Mouse (Mus musculus) spleen, adult 12 weeks (tissue): ENCODE data around the gene Mllt6.

Experiments used
- DNase-seq: peaks from one replicate; pipeline ENCODE4 v3.0.0; 2022; ENCODE audit warnings: low spot score

The Mllt6 gene

GRCm38 (mm10) chr11:97669268-97669667, 6.1 kb downstream of the Mllt6 start:
- DNase-seq = no peak

DNA sequence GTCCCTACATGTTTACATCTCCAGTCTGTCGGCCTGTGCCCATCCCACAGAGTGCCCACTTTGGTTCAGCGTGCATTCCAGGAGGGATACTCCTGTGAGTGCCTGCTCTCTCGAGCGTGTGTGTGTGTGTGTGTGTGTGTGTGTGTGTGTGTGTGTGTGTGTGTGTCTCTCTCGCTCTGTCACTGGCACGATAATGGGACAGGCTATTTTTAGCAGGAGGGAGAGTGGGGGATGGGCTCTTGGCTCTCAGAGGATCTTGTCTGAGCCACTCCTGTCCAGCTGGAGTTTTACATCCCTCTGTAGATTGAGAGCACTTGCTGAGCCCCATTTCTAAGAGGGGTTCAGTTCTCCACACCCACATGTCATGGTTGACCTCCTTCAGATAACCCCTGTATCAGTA, 6.6 kb downstream of the Mllt6 start:
- no peak for DNase-seq

DNA sequence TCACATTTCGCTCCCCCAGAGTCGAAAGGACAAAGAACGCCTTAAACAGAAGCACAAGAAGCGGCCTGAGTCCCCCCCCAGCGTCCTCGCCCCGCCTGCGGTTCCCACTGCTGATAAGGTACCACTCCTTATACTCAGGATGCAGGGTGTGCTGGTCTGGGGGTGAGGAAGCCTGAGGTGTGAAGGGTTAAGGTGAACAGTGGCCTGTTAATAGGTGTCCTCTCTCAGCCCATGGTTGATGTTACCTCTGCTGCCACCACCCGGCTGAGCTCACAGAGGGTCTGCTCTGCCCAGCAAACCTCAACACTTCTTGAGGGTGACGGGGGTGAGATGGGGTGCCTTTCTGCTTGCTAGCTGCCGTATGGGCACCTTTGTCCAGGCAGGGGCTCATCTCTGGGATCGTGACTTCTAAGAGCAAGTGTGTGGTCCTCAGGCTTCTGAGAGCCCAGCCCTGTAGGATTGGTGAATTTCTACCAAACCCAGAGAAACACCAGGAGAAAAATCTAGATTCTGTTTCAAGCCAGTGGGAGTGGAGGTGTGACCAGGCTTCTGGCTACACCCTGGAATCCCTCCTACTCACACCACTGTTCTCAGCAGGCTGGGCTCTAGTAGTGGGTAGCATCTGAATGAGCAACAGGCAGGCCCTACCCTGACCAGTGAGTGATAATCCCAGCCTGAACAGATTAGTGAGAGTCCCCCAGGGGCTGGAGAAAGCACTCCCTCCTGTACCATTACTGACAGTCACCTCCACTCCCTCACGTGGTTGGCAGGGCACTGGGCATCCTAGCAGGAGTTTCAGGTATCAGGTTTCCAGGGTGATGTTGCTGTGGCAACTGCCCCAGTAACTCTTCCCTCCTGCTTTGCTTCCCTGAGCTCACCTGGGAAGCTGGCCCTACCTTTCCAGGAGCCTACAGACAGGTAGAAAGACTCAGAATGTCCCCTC, 7.3 kb downstream of the Mllt6 start:
- no peak for DNase-seq

GRCm38 (mm10) chr11:97671177-97671527, 7.9 kb downstream of the Mllt6 start:
- no peak for DNase-seq

DNA sequence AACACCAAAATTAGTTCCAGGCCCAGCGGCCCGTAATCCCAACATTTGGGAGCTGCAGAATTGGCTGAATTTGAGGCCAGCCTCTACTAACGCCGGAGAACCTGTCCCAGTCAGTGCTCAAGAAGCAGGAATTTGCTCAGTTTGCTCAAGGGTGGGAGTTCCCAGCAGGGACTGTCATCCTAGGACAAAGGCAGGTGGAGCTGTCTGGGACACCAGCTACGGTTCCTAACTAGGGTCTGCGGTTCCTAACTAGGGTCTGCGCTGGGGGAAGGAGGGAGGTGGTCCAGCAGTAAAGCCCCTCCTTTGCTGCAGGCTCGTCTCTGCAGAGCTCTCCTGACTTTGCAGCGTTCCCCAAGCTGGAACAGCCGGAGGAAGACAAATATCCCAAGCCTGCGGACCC, 9.9 kb downstream of the Mllt6 start:
- DNase-seq = no peak

DNA sequence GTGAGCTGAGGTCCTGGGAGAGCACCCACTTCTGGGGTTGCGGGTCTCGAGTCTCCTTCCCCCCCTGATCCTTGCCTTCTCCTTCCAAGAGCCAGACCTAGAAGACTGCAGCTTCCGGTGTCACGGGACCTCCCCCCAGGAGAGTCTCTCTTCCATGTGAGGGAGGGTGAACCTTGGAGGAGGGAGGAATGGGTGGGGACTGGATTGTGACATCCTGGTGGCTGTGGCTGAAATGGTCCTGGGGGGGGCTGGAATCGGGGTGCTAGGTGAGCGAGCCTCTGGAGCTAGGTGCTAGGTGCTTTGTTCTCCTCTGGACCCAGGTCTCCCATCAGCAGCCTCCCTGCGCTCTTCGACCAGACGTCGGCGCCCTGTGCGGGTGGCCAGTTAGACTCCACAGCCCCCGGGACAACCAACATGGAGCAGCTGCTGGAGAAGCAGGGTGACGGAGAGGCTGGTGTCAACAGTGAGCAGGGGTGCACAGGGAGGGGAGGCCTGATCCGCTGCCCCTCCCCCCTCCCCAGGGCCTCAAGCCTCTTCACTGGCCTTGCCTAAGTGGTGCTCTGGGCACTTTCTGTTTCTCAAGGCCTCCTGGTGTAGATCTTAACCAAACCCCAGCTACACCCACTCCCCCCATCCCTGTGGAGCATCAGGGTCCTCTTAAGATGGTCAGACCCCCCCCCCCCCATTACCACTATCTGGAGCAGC, 13.0 kb downstream of the Mllt6 start:
- no peak for DNase-seq

- no peak for DNase-seq
Observed at GRCm38 (mm10) chr11:97677381-97677780, 14.2 kb downstream of the Mllt6 start.

GRCm38 (mm10) chr11:97677842-97678241, 14.6 kb downstream of the Mllt6 start:
- no peak for DNase-seq

DNA sequence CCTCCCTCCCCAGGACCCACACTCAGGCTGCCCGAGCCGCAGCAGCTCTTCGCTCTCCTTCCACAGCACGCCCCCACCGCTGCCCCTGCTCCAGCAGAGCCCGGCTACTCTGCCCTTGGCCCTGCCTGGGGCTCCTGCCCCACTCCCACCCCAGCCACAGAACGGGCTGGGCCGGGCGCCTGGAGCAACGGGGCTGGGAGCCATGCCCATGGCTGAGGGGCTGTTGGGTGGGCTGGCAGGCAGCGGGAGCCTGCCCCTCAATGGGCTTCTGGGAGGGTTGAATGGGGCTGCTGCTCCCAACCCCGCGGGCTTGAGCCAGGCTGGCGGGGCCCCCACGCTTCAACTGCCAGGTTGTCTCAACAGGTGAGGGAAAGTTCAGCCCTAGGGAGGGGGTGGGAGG, 15.1 kb downstream of the Mllt6 start:
- DNase-seq = no peak

GRCm38 (mm10) chr11:97680430-97680829, 17.2 kb downstream of the Mllt6 start:
- no peak for DNase-seq

- DNase-seq = no peak
Observed at GRCm38 (mm10) chr11:97682504-97683055, 19.4 kb downstream of the Mllt6 start.

- peak; percentile 56 for DNase-seq
Observed at GRCm38 (mm10) chr11:97684063-97684680, 21.0 kb downstream of the Mllt6 start.

GRCm38 (mm10) chr11:97684766-97685165, 21.6 kb downstream of the Mllt6 start:
- DNase-seq = no peak

DNA sequence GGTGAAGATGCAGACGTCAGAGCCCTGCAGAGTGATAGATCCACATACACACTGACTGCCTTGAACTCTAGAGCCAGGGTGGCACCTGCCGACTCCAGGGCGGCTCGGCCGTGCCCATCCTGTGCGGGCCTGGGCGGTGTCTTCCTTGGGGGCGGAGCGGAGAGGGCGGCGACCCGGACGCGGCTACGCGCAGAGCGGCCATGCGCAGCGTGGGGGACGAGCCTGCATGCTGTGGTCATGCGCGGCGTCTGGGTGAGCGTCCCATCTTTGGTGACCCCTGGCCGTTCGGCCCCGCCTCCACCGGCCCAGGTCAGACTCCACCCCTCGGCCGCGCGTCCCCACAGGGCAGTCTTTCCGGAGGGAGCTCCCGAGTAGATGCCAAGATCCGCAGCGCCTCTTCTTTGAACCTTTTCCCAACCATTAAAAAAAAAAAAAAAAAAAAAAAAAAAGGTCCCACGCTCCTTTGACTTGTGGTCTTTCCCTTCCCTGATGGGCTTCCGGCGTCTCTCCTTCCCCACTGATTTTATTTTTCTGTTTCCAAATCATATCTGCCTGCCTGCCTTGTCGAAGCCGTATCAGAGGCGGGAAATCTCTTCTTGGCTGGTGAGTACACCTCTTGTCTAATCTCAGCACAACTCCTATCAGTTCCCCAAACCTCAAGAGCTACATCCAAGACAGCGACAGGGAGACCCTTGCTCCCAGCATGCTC, 22.6 kb downstream of the Mllt6 start, which contains the start of gene Cisd3:
TSS of gene Cisd3 (plus strand) at position 214 of the 709 bp plus-strand sequence.
- DNase-seq = peak; percentile 66

GRCm38 (mm10) chr11:97686322-97686908, 23.2 kb downstream of the Mllt6 start:
- no peak for DNase-seq

- no peak for DNase-seq
Observed at GRCm38 (mm10) chr11:97687061-97687460, 23.8 kb downstream of the Mllt6 start.

DNA sequence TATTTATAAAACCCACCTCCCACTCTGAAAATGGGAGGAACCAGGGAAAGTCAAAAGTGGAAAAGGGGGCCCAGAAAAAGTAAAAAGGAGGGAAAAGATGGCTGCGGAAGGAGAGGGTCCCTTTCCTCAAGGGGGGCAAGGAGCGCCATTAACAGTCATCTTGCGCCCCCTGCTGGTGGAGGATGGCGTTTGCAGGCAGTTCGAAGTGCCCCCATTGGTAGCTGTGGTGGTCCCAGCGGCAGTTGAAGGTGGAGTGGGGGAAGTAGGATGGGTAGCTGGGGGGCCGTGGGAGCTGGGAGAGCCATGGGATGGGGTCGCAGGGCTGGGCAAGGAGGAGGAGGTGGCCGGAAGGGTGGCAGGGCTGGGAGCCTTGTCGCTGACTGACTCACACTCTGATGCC, 26.6 kb downstream of the Mllt6 start:
- peak; percentile 40 for DNase-seq

- no peak for DNase-seq
Observed at GRCm38 (mm10) chr11:97694435-97694834, 31.2 kb downstream of the Mllt6 start.

DNA sequence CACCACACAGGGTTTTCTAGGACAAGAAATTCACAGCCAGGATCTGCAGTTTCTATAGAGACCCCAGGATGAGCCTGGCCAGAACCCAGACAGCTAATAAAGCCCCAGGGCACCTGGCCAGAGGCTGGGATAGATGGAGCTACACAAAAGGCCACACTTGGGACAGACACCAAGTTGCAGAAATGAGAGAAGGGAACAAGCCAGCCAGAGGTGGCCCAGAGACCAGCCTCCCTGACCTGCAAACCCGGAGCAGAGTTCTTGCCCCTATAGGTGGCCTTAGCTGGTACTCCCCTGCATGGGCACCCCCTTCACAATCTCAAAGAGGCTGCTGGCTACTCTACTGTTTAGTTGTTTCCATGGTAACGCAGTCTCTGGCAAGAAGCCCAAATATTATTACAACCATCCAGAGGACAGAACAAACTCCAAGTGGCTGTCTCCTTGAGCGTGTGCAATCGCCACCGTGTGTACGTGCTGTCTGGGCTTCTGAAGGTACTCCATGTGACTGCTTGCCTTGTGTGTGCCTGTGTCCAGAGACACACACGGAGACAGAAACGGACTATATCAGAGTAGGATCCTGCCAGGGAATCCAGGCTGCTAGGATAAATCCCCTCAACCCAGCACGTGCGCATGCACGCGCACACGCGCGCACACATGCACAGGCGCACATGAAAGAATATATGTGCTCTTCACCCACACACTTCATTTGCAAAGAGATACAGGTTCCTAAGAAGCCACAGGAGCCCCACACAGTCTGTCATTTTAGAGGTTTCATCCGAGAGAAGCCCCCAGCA, 31.9 kb downstream of the Mllt6 start:
- no peak for DNase-seq

- DNase-seq = no peak
Observed at GRCm38 (mm10) chr11:97695712-97696401, 32.6 kb downstream of the Mllt6 start.
